Mouse (Mus musculus): Measurements from ENCODE around the gene Lalba. TPM values are rescaled to one million over a fixed set of nuclear protein-coding genes. Genes with fewer than 3 reads are reported as not detected.
"Not testable (repeated sequence)": the region's sequence is repeated elsewhere in the genome, so short reads cannot be mapped to it uniquely, and the experiment has no call there.

The Lalba gene
- polyA plus RNA-seq, 1 experiment from 2014 or later = not detected

DNA sequence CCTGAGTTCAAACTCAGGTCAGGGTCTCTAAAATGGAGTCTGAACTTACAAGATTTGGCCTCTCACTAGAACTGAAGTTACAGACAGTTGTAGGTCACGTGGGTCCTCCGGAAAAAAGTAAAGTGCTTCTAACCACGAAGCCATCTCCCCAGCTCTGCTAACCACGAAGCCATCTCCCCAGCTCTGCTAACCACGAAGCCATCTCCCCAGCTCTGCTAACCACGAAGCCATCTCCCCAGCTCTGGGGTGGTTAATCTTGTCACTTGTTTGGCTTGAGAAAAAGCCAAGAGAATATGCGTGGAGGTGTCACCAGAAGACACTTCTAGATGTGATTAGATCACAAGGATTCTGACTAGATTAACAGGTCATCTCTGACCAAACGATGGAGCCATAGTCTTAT lies 31.6 kb upstream of the Lalba start:
- Histone ChIP-seq H3K4me3 (replicated peaks; ENCODE audit: low read depth, low read length) (no peak overlapping the region), H3K27ac (replicated peaks; ENCODE audit: low read depth, low read length) (no peak overlapping the region), H3K4me1 (ENCODE audit: control insufficient read depth, insufficient read depth, low read length) (0 out of 2 replicates have a peak, but pooled peaks cover 3% of the 10 kb centered on the region), H3K9ac (replicated peaks; ENCODE audit: low read length) (no peak overlapping the region), H3K9me3 (ENCODE audit: control insufficient read depth, low read length) (no peaks in the 10 kb centered on the region), H3K4me2 (ENCODE audit: low read length) (no peak overlapping the region), H3K27me3 (ENCODE audit: control insufficient read depth, insufficient read depth, low read length) (no peaks in the 10 kb centered on the region), H3K36me3 (ENCODE audit: control insufficient read depth, insufficient read depth, low read length) (peaks cover 12% of the 10 kb centered on the region)
- ATAC-seq (ENCODE audit: low FRiP score, low TSS enrichment) (no peak), DNase-seq (no peak)
- 88% methylated on average over 8 of the region's 8 CpGs for WGBS

GRCm38 (mm10) chr15:98513676-98514075 lies 31.2 kb upstream of the Lalba start:
- H3K9me3 ChIP-seq (ENCODE audit: control insufficient read depth, low read length); DNase-seq; H3K9ac ChIP-seq (replicated peaks; ENCODE audit: low read length); H3K27me3 ChIP-seq (ENCODE audit: control insufficient read depth, insufficient read depth, low read length); H3K4me2 ChIP-seq (ENCODE audit: low read length); H3K4me1 ChIP-seq (ENCODE audit: control insufficient read depth, insufficient read depth, low read length); H3K4me3 ChIP-seq (replicated peaks; ENCODE audit: low read depth, low read length); H3K27ac ChIP-seq (replicated peaks; ENCODE audit: low read depth, low read length); ATAC-seq (ENCODE audit: low FRiP score, low TSS enrichment): not testable (repeated sequence)
- peaks cover 12% of the 10 kb centered on the region for H3K36me3 ChIP-seq (ENCODE audit: control insufficient read depth, insufficient read depth, low read length)
- WGBS = 63% methylated on average over 3 of the region's 3 CpGs

GRCm38 (mm10) chr15:98512799-98513321 lies 30.3 kb upstream of the Lalba start:
- Histone ChIP-seq H3K4me1 (ENCODE audit: control insufficient read depth, insufficient read depth, low read length) (0 out of 2 replicates have a peak, but pooled peaks cover 3% of the 10 kb centered on the region), H3K27me3 (ENCODE audit: control insufficient read depth, insufficient read depth, low read length) (no peaks in the 10 kb centered on the region), H3K4me2 (ENCODE audit: low read length) (no peak overlapping the region), H3K36me3 (ENCODE audit: control insufficient read depth, insufficient read depth, low read length) (peaks cover 5% of the 10 kb centered on the region), H3K4me3 (replicated peaks; ENCODE audit: low read depth, low read length) (no peak overlapping the region), H3K27ac (replicated peaks; ENCODE audit: low read depth, low read length) (no peak overlapping the region), H3K9me3 (ENCODE audit: control insufficient read depth, low read length) (no peaks in the 10 kb centered on the region), H3K9ac (replicated peaks; ENCODE audit: low read length) (no peak overlapping the region)
- no peak for ATAC-seq (ENCODE audit: low FRiP score, low TSS enrichment)
- DNase-seq = no peak
- 57% methylated on average over 17 of the region's 17 CpGs for WGBS

GRCm38 (mm10) chr15:98512232-98512631 lies 29.7 kb upstream of the Lalba start:
- Histone ChIP-seq H3K9me3 (ENCODE audit: control insufficient read depth, low read length) (no peaks in the 10 kb centered on the region), H3K9ac (replicated peaks; ENCODE audit: low read length) (no peak overlapping the region), H3K36me3 (ENCODE audit: control insufficient read depth, insufficient read depth, low read length) (no peaks in the 10 kb centered on the region), H3K4me2 (ENCODE audit: low read length) (no peak overlapping the region), H3K27me3 (ENCODE audit: control insufficient read depth, insufficient read depth, low read length) (no peaks in the 10 kb centered on the region), H3K27ac (replicated peaks; ENCODE audit: low read depth, low read length) (no peak overlapping the region), H3K4me3 (replicated peaks; ENCODE audit: low read depth, low read length) (no peak overlapping the region), H3K4me1 (ENCODE audit: control insufficient read depth, insufficient read depth, low read length) (0 out of 2 replicates have a peak, but pooled peaks cover 3% of the 10 kb centered on the region)
- no peak for DNase-seq
- WGBS = 36% methylated on average over 8 of the region's 8 CpGs
- no peak for ATAC-seq (ENCODE audit: low FRiP score, low TSS enrichment)

- Histone ChIP-seq H3K4me2 (ENCODE audit: low read length) (no peak overlapping the region), H3K4me3 (replicated peaks; ENCODE audit: low read depth, low read length) (no peak overlapping the region), H3K9me3 (ENCODE audit: control insufficient read depth, low read length) (no peaks in the 10 kb centered on the region), H3K9ac (replicated peaks; ENCODE audit: low read length) (no peak overlapping the region), H3K27me3 (ENCODE audit: control insufficient read depth, insufficient read depth, low read length) (no peaks in the 10 kb centered on the region), H3K4me1 (ENCODE audit: control insufficient read depth, insufficient read depth, low read length) (0 out of 2 replicates have a peak, but pooled peaks cover 3% of the 10 kb centered on the region), H3K36me3 (ENCODE audit: control insufficient read depth, insufficient read depth, low read length) (no peaks in the 10 kb centered on the region), H3K27ac (replicated peaks; ENCODE audit: low read depth, low read length) (no peak overlapping the region)
- ATAC-seq (ENCODE audit: low FRiP score, low TSS enrichment) (no peak), DNase-seq (no peak)
- WGBS = 42% methylated on average over 13 of the region's 13 CpGs
Measured at GRCm38 (mm10) chr15:98511386-98511928, 28.9 kb upstream of the Lalba start.

GRCm38 (mm10) chr15:98510438-98511385 lies 28.2 kb upstream of the Lalba start:
- H3K9me3 ChIP-seq (ENCODE audit: control insufficient read depth, low read length) = no peaks in the 10 kb centered on the region
- ATAC-seq (ENCODE audit: low FRiP score, low TSS enrichment) = no peak
- no peaks in the 10 kb centered on the region for H3K36me3 ChIP-seq (ENCODE audit: control insufficient read depth, insufficient read depth, low read length)
- 28% methylated on average over 25 of the region's 25 CpGs for WGBS
- no peak overlapping the region for H3K27ac ChIP-seq (replicated peaks; ENCODE audit: low read depth, low read length)
- H3K4me3 ChIP-seq (replicated peaks; ENCODE audit: low read depth, low read length) = no peak overlapping the region; the same call in 1 of the 2 replicates
- no peaks in the 10 kb centered on the region for H3K27me3 ChIP-seq (ENCODE audit: control insufficient read depth, insufficient read depth, low read length)
- H3K4me2 ChIP-seq (ENCODE audit: low read length) = peak overlapping the region; percentile 49
- peak; percentile 86 for DNase-seq
- 0 out of 2 replicates have a peak, but pooled peaks cover 3% of the 10 kb centered on the region for H3K4me1 ChIP-seq (ENCODE audit: control insufficient read depth, insufficient read depth, low read length)
- no peak overlapping the region for H3K9ac ChIP-seq (replicated peaks; ENCODE audit: low read length)

DNA sequence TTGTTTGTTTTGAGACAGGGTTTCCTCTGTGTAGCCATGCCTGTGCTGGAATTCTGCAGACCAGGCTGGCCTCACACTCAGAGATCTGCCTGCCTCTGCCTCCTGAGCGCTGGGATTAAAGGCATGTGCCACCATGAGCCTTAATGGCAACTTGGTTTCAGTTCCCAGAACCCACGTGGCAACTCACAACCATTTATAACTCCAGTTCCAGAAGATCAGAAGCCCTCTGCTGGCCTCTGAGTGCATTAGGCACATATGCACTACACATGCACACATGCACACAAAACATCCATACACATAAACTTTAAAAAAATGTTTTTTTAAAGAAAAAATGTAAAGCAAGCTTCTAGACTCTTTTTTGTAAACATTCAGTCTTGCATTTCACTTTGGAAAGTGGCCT lies 26.9 kb upstream of the Lalba start:
- H3K4me3 ChIP-seq (replicated peaks; ENCODE audit: low read depth, low read length) = no peak overlapping the region
- no peak for DNase-seq
- 58% methylated on average over 2 of the region's 2 CpGs for WGBS
- ATAC-seq (ENCODE audit: low FRiP score, low TSS enrichment) = no peak
- H3K9ac ChIP-seq (replicated peaks; ENCODE audit: low read length) = no peak overlapping the region
- H3K27ac ChIP-seq (replicated peaks; ENCODE audit: low read depth, low read length) = no peak overlapping the region
- no peaks in the 10 kb centered on the region for H3K27me3 ChIP-seq (ENCODE audit: control insufficient read depth, insufficient read depth, low read length)
- H3K4me1 ChIP-seq (ENCODE audit: control insufficient read depth, insufficient read depth, low read length) = 0 out of 2 replicates have a peak, but pooled peaks cover 3% of the 10 kb centered on the region
- no peak overlapping the region for H3K4me2 ChIP-seq (ENCODE audit: low read length)
- H3K36me3 ChIP-seq (ENCODE audit: control insufficient read depth, insufficient read depth, low read length) = no peaks in the 10 kb centered on the region
- no peaks in the 10 kb centered on the region for H3K9me3 ChIP-seq (ENCODE audit: control insufficient read depth, low read length)

DNA sequence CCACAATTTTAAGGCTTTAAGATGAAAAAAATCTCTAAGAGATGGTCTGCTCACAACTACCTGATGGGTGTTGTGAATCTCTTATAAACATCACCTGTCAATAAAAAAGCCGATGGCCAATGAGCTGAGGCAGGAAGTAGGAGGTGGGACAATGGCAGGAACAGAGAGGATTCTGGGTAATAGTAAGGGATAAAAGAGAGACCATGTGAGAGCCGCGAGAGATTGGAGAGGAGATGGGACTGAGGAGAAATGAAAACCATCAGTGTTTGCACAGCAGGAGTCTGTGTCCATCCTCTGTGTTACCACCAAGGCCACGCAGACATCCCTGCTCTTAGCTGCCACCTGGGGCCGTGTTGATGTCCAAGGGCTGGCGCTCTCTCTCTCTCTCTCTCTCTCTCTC lies 24.8 kb upstream of the Lalba start:
- DNase-seq = no peak
- no peak overlapping the region for H3K4me3 ChIP-seq (replicated peaks; ENCODE audit: low read depth, low read length)
- H3K36me3 ChIP-seq (ENCODE audit: control insufficient read depth, insufficient read depth, low read length) = no peaks in the 10 kb centered on the region
- H3K9ac ChIP-seq (replicated peaks; ENCODE audit: low read length) = no peak overlapping the region
- no peak for ATAC-seq (ENCODE audit: low FRiP score, low TSS enrichment)
- WGBS = 94% methylated on average over 6 of the region's 6 CpGs
- no peak overlapping the region for H3K27ac ChIP-seq (replicated peaks; ENCODE audit: low read depth, low read length)
- 0 out of 2 replicates have a peak, but pooled peaks cover 3% of the 10 kb centered on the region for H3K4me1 ChIP-seq (ENCODE audit: control insufficient read depth, insufficient read depth, low read length)
- H3K4me2 ChIP-seq (ENCODE audit: low read length) = no peak overlapping the region
- H3K27me3 ChIP-seq (ENCODE audit: control insufficient read depth, insufficient read depth, low read length) = no peaks in the 10 kb centered on the region
- H3K9me3 ChIP-seq (ENCODE audit: control insufficient read depth, low read length) = no peaks in the 10 kb centered on the region
